Mouse (Mus musculus) small intestine, adult 2 months (tissue): ENCODE data around the gene Olfr767. TPM values are rescaled to one million over a fixed set of nuclear protein-coding genes. Genes with fewer than 3 reads are reported as not detected.

Experiments used
- H3K27ac ChIP-seq: fragments of 200-500 bp; 2 replicates; pipeline ENCODE4 v1.5.1; 2012; ENCODE audit warnings: low read depth, low read length, control low read depth, inconsistent platforms; ENCODE audit not compliant: insufficient read depth
- H3K27me3 ChIP-seq: fragments of 200-500 bp; 2 replicates; pipeline ENCODE4 v1.6.1; 2012; ENCODE audit warnings: mild to moderate bottlenecking, moderate library complexity, low read length, inconsistent platforms; ENCODE audit not compliant: control insufficient read depth, insufficient read depth
- H3K36me3 ChIP-seq: fragments of 200-500 bp; 2 replicates; pipeline ENCODE4 v1.6.1; 2012; ENCODE audit warnings: mild to moderate bottlenecking, low read length, control low read depth, inconsistent platforms; ENCODE audit not compliant: control insufficient read depth, insufficient read depth
- H3K4me1 ChIP-seq: fragments of 200-500 bp; 2 replicates; pipeline ENCODE4 v1.6.1; 2012; ENCODE audit warnings: low read length, inconsistent platforms, mixed read lengths; ENCODE audit not compliant: control insufficient read depth, insufficient read depth, insufficient read length
- H3K4me3 ChIP-seq: fragments of 200-500 bp; 2 replicates; pipeline ENCODE4 v1.5.1; 2012; ENCODE audit warnings: low read depth, mild to moderate bottlenecking, control low read depth, inconsistent platforms, low read length, moderate library complexity
- CTCF ChIP-seq: fragments of 200-500 bp; IDR thresholded peaks from 2 replicates; pipeline ENCODE4 v1.5.1; 2012; ENCODE audit warnings: low read depth, mild to moderate bottlenecking, control low read depth, inconsistent platforms, low read length, moderate library complexity, mixed read lengths; ENCODE audit not compliant: insufficient replicate concordance, insufficient read length; ENCODE audit errors: extremely low read depth
- POLR2A ChIP-seq: fragments of 200-500 bp; IDR thresholded peaks from 2 replicates; pipeline ENCODE4 v1.6.1; 2012; ENCODE audit warnings: low read depth, mild to moderate bottlenecking, control low read depth, inconsistent platforms, low read length, moderate library complexity
- WGBS: fragments of 180-500 bp; shearing (Covaris S2); methylation state at CpG from one replicate; pipeline ENCODE4 v1.1.7; 2018; 5-methylcytosine and 5-hydroxymethylcytosine counted together
- polyA plus RNA-seq: library from polyadenylated mRNA; depleted of rRNA; stranded (reverse); fragments of >200 nt; gene quantifications from 2 replicates; pipeline ENCODE4 v1.2.3, GENCODE M21; 2012; rRNA removed

Gene Olfr767
- polyA plus RNA-seq, 1 experiment = not detected

GRCm38 (mm10) chr10:129028343-129028742, 54.4 kb downstream of the Olfr767 start:
- no peak overlapping the region for H3K4me3 ChIP-seq
- no peaks in the 10 kb centered on the region for H3K27me3 ChIP-seq
- no peaks in the 10 kb centered on the region for H3K4me1 ChIP-seq
- WGBS = 83% methylated on average over 2 of the region's 2 CpGs
- no peak for TF ChIP-seq POLR2A
- TF ChIP-seq CTCF = no peak
- no peaks in the 10 kb centered on the region for H3K36me3 ChIP-seq
- no peak overlapping the region for H3K27ac ChIP-seq

GRCm38 (mm10) chr10:129026018-129026662, 56.6 kb downstream of the Olfr767 start:
- no peak overlapping the region for H3K4me3 ChIP-seq
- no peaks in the 10 kb centered on the region for H3K27me3 ChIP-seq
- no peaks in the 10 kb centered on the region for H3K4me1 ChIP-seq
- H3K27ac ChIP-seq = no peak overlapping the region
- TF ChIP-seq CTCF (peak; percentile 30; the same call in 1 of the 2 replicates), POLR2A (no peak)
- 58% methylated on average over 3 of the region's 3 CpGs for WGBS
- no peaks in the 10 kb centered on the region for H3K36me3 ChIP-seq

Other genes starting within 250 kb of the Olfr767 start
- gene Gdf11, start 191.2 kb downstream of the Olfr767 start, polyA plus RNA-seq = 0.53 and 0.82 TPM in 2 replicates
- 62.0 and 91.5 TPM in 2 replicates for gene Cd63, start 181.9 kb downstream of the Olfr767 start, polyA plus RNA-seq
- 20.2 and 30.3 TPM in 2 replicates for gene Rdh5, start 160.0 kb downstream of the Olfr767 start, polyA plus RNA-seq
- gene Bloc1s1, start 158.9 kb downstream of the Olfr767 start, polyA plus RNA-seq = 88.8 and 147 TPM in 2 replicates
- gene Itga7, start 149.1 kb downstream of the Olfr767 start, polyA plus RNA-seq = 8.4 and 14.6 TPM in 2 replicates
- gene Mettl7b, start 121.9 kb downstream of the Olfr767 start, polyA plus RNA-seq = 27.6 and 32.2 TPM in 2 replicates
- gene Olfr9, start 93.5 kb downstream of the Olfr767 start, polyA plus RNA-seq = not detected in 2 replicates
- gene Olfr763, start 72.1 kb downstream of the Olfr767 start, polyA plus RNA-seq = not detected in 2 replicates
- gene Olfr764-ps1, start 43.0 kb downstream of the Olfr767 start, polyA plus RNA-seq = not detected in 2 replicates
- gene Olfr765, start 32.9 kb downstream of the Olfr767 start, polyA plus RNA-seq = not detected in 2 replicates
- not detected in 2 replicates for gene Olfr766-ps1, start 13.9 kb downstream of the Olfr767 start, polyA plus RNA-seq
- not detected in 2 replicates for gene Olfr768, start 16.5 kb upstream of the Olfr767 start, polyA plus RNA-seq
- gene Olfr769, start 35.0 kb upstream of the Olfr767 start, polyA plus RNA-seq = not detected in 2 replicates
- gene Olfr770, start 56.1 kb upstream of the Olfr767 start, polyA plus RNA-seq = not detected in 2 replicates
- not detected in 2 replicates for gene Olfr771, start 81.8 kb upstream of the Olfr767 start, polyA plus RNA-seq
- gene Olfr772, start 95.0 kb upstream of the Olfr767 start, polyA plus RNA-seq = not detected in 2 replicates
- not detected in 2 replicates for gene Olfr773, start 104.5 kb upstream of the Olfr767 start, polyA plus RNA-seq
- not detected in 2 replicates for gene Olfr774, start 153.3 kb upstream of the Olfr767 start, polyA plus RNA-seq
- not detected in 2 replicates for gene Olfr775, start 165.5 kb upstream of the Olfr767 start, polyA plus RNA-seq
- not detected in 2 replicates for gene Olfr776, start 176.2 kb upstream of the Olfr767 start, polyA plus RNA-seq
- gene Olfr777, start 188.6 kb upstream of the Olfr767 start, polyA plus RNA-seq = not detected in 2 replicates
- gene Olfr780, start 235.2 kb upstream of the Olfr767 start, polyA plus RNA-seq = not detected in 2 replicates
- gene Olfr781, start 245.9 kb upstream of the Olfr767 start, polyA plus RNA-seq = not detected in 2 replicates